8 mouse cellular contexts compared by ENCODE assay signal in genomic region chr11:80183054-80183704, GRCm38 (mm10). TPM values are rescaled to one million over a fixed set of nuclear protein-coding genes. Genes with fewer than 3 reads are reported as not detected.
A peak's percentile ranks its signal among the peaks of the same experiment; 100 is the strongest.
DNase-seq lines count a peak whose midpoint lies in the region; ATAC-seq and TF ChIP-seq lines count a peak whose summit lies in the region.
"Not testable (repeated sequence)": the region's sequence is repeated elsewhere in the genome, so short reads cannot be mapped to it uniquely, and the experiment has no call there.

No protein-coding gene starts in this region.

- H3K27me3 ChIP-seq in CH12.LX (replicated peaks); embryonic facial prominence, embryonic 11.5 days (ENCODE audit: control insufficient read depth, insufficient read depth, low read length); hindbrain, embryonic 11.5 days (ENCODE audit: control insufficient read depth, insufficient read depth, low read length); kidney, embryonic 16.5 days (ENCODE audit: insufficient read depth, low read length); liver, embryonic 16.5 days (ENCODE audit: control insufficient read depth, insufficient read depth, low read depth, low read length); midbrain, embryonic 14.5 days (ENCODE audit: control insufficient read depth, insufficient read depth, low read length); splenic B cell, adult 2 months (ENCODE audit: control insufficient read depth, insufficient read depth, low read length, poor library complexity, severe bottlenecking): not testable (repeated sequence)

- TF ChIP-seq EP300 in CH12.LX (IDR thresholded peaks at IDR 0.05; ENCODE audit: low read length) = not testable (repeated sequence)

- TF ChIP-seq POLR2A in CH12.LX (IDR thresholded peaks at IDR 0.05; ENCODE audit: low read depth, low read length) = not testable (repeated sequence)

- H3K4me2 ChIP-seq in CH12.LX (ENCODE audit: insufficient read depth, low read depth, poor library complexity, severe bottlenecking) = peak overlapping the region; percentile 60
- H3K4me2 ChIP-seq in embryonic facial prominence, embryonic 11.5 days (ENCODE audit: low read depth, low read length) = peak overlapping the region; percentile 72
- peak overlapping the region; percentile 42 for H3K4me2 ChIP-seq in hindbrain, embryonic 11.5 days (replicated peaks; ENCODE audit: low read depth, low read length)
- peak overlapping the region; percentile 68 for H3K4me2 ChIP-seq in kidney, embryonic 16.5 days (replicated peaks; ENCODE audit: low read depth, low read length)
- H3K4me2 ChIP-seq in liver, embryonic 16.5 days (ENCODE audit: low read depth, low read length) = peak overlapping the region; percentile 66
- peak overlapping the region; percentile 60 for H3K4me2 ChIP-seq in midbrain, embryonic 14.5 days (ENCODE audit: low read length)

- H3K9ac ChIP-seq in CH12.LX (ENCODE audit: insufficient read depth, low read depth) = peak overlapping the region; percentile 35; the same call in 1 of the 2 replicates
- H3K9ac ChIP-seq in embryonic facial prominence, embryonic 11.5 days (replicated peaks; ENCODE audit: low read length) = peak overlapping the region; percentile 77
- peak overlapping the region; percentile 46 for H3K9ac ChIP-seq in hindbrain, embryonic 11.5 days (ENCODE audit: low read depth, low read length)
- peak overlapping the region; percentile 92 for H3K9ac ChIP-seq in kidney, embryonic 16.5 days (replicated peaks; ENCODE audit: low read length)
- H3K9ac ChIP-seq in liver, embryonic 16.5 days (ENCODE audit: low read depth, low read length) = peak overlapping the region; percentile 76
- peak overlapping the region; percentile 58 for H3K9ac ChIP-seq in midbrain, embryonic 14.5 days (replicated peaks; ENCODE audit: low read length)

- H3K4me3 ChIP-seq in CH12.LX (replicated peaks in 1 of 3; ENCODE audit: low read depth in 2 of 3, low read length in 2 of 3, poor library complexity in 1 of 3) = peak overlapping the region; percentile 81 to 96 (median 93)
- peak overlapping the region; percentile 59 for H3K4me3 ChIP-seq in embryonic facial prominence, embryonic 11.5 days (ENCODE audit: low read depth, low read length)
- peak overlapping the region; percentile 42 for H3K4me3 ChIP-seq in hindbrain, embryonic 11.5 days (ENCODE audit: low read depth, low read length)
- H3K4me3 ChIP-seq in kidney, embryonic 16.5 days (ENCODE audit: low read length) = peak overlapping the region; percentile 79
- peak overlapping the region; percentile 76 for H3K4me3 ChIP-seq in liver, embryonic 16.5 days (ENCODE audit: low read depth, low read length)
- H3K4me3 ChIP-seq in midbrain, embryonic 14.5 days (replicated peaks; ENCODE audit: low read depth, low read length) = peak overlapping the region; percentile 42

- dilution Hi-C loops in CH12.LX (cut with MboI; ENCODE audit: extremely low pct_ligation_motif_present, extremely low pct_unique_long_range_greater_than_20kb, low sequenced_read_pairs) = not testable (repeated sequence)

- H3K4me1 ChIP-seq in CH12.LX (ENCODE audit: control insufficient read depth in 1 of 2, insufficient read depth in 2 of 2) = peaks cover 0 to 31% of the 10 kb centered on the region in 2 experiments; a peak in 2 of 4 replicates
- not testable (repeated sequence) for H3K4me1 ChIP-seq in embryonic facial prominence, embryonic 11.5 days (ENCODE audit: control insufficient read depth, insufficient read depth, low read length); hindbrain, embryonic 11.5 days (replicated peaks; ENCODE audit: control insufficient read depth, insufficient read depth, low read length); kidney, embryonic 16.5 days (ENCODE audit: insufficient read depth, low read length); liver, embryonic 16.5 days (ENCODE audit: control insufficient read depth, low read depth, low read length); midbrain, embryonic 14.5 days (ENCODE audit: control insufficient read depth, insufficient read depth, low read length)

- not testable (repeated sequence) for TF ChIP-seq RAD21 in CH12.LX (IDR thresholded peaks at IDR 0.05; ENCODE audit: low read depth, low read length)

- in situ Hi-C loops in CH12.LX (cut with MboI; ENCODE audit: low pct_ligation_motif_present, low pct_unique_long_range_greater_than_20kb, low sequenced_read_pairs) = not testable (repeated sequence)

- peak overlapping the region; percentile 15; the same call in 1 of the 2 replicates for H3K27ac ChIP-seq in CH12.LX (ENCODE audit: insufficient read depth, low read depth)
- H3K27ac ChIP-seq in embryonic facial prominence, embryonic 11.5 days (replicated peaks; ENCODE audit: low read depth, low read length); hindbrain, embryonic 11.5 days (ENCODE audit: low read depth, low read length); midbrain, embryonic 14.5 days (replicated peaks; ENCODE audit: low read depth, low read length): not testable (repeated sequence)
- H3K27ac ChIP-seq in kidney, embryonic 16.5 days (ENCODE audit: low read length) = peak overlapping the region; percentile 91
- peak overlapping the region; percentile 41; the same call in 1 of the 2 replicates for H3K27ac ChIP-seq in liver, embryonic 16.5 days (ENCODE audit: low read length)

- not testable (repeated sequence) for H3K79me2 ChIP-seq in CH12.LX (replicated peaks; ENCODE audit: control insufficient read depth, extremely low read depth, insufficient read depth, poor library complexity, severe bottlenecking)

- H3K36me3 ChIP-seq in CH12.LX (replicated peaks in 1 of 2; ENCODE audit: control insufficient read depth in 1 of 2, insufficient read depth in 1 of 2, low read length in 1 of 2) = peaks cover 5 to 11% of the 10 kb centered on the region in 2 experiments
- not testable (repeated sequence) for H3K36me3 ChIP-seq in embryonic facial prominence, embryonic 11.5 days (replicated peaks; ENCODE audit: control insufficient read depth, insufficient read depth, low read depth, low read length); hindbrain, embryonic 11.5 days (ENCODE audit: control insufficient read depth, insufficient read depth, low read length); kidney, embryonic 16.5 days (ENCODE audit: insufficient read depth, low read length); liver, embryonic 16.5 days (ENCODE audit: control insufficient read depth, insufficient read depth); midbrain, embryonic 14.5 days (ENCODE audit: control insufficient read depth, insufficient read depth, low read length); splenic B cell, adult 2 months (ENCODE audit: control insufficient read depth, insufficient read depth, low read length, poor library complexity, severe bottlenecking)

- WGBS in embryonic facial prominence, embryonic 11.5 days = 42% methylated on average over 12 of the region's 12 CpGs
- 48% methylated on average over 12 of the region's 12 CpGs for WGBS in hindbrain, embryonic 11.5 days
- 40% methylated on average over 12 of the region's 12 CpGs for WGBS in kidney, embryonic 16.5 days
- WGBS in liver, embryonic 16.5 days (ENCODE audit: insufficient replicate concordance) = 34% methylated on average over 12 of the region's 12 CpGs
- 43% methylated on average over 12 of the region's 12 CpGs for WGBS in midbrain, embryonic 14.5 days

- DNase-seq in CH12.LX (ENCODE audit: extremely low read depth) = peak; percentile 82
- DNase-seq in embryonic facial prominence, embryonic 11.5 days (ENCODE audit: low spot score) = peak; percentile 50
- DNase-seq in hindbrain, embryonic 11.5 days (ENCODE audit: low spot score); midbrain, embryonic 14.5 days: not testable (repeated sequence)
- DNase-seq in splenic B cell, adult 2 months (ENCODE audit: low read depth, low spot score) = peak; percentile 25

- ATAC-seq in embryonic facial prominence, embryonic 11.5 days (replicated peaks; ENCODE audit: insufficient number of reproducible peaks, low FRiP score, low TSS enrichment, low read depth); hindbrain, embryonic 11.5 days (ENCODE audit: low FRiP score); midbrain, embryonic 14.5 days (ENCODE audit: low FRiP score, low TSS enrichment): not testable (repeated sequence)
- 0 out of 2 replicates have a peak, but pooled peaks have one; percentile 57 for ATAC-seq in frontal cortex, adult (ENCODE audit: low TSS enrichment)
- peak; percentile 76; the same call in 1 of the 2 replicates for ATAC-seq in kidney, embryonic 16.5 days (ENCODE audit: low FRiP score, low TSS enrichment)
- ATAC-seq in liver, embryonic 16.5 days (ENCODE audit: low read depth) = peak; percentile 67

- TF ChIP-seq CTCF in CH12.LX (conservative IDR thresholded peaks at IDR 0.05 in 1 of 2, IDR thresholded peaks at IDR 0.05 in 1 of 2; ENCODE audit: low read depth in 2 of 2, low read length in 2 of 2) = peak in 1 of 2 experiments; percentile 54; a peak in 2 of 4 replicates

- H3K9me3 ChIP-seq in CH12.LX (replicated peaks; ENCODE audit: low read length); embryonic facial prominence, embryonic 11.5 days (replicated peaks; ENCODE audit: control insufficient read depth, low read length); hindbrain, embryonic 11.5 days (ENCODE audit: control insufficient read depth, low read length); kidney, embryonic 16.5 days (ENCODE audit: low read length); liver, embryonic 16.5 days (replicated peaks; ENCODE audit: control insufficient read depth, low read length); midbrain, embryonic 14.5 days (ENCODE audit: control insufficient read depth, low read length): not testable (repeated sequence)

RNA-seq across cellular contexts. Expression of gene Rnf135, which starts 0.5 kb away (rescaled TPM):
- total RNA-seq in CH12.LX (2012; rRNA removed) (11.7 and 12.4 TPM in 2 replicates), CH12.LX (2014; rRNA removed) (10.9 and 11.1 TPM in 2 replicates)
- polyA plus RNA-seq in CH12.LX (2012; ENCODE audit: insufficient read length, low read depth) = 9.6 and 11.3 TPM in 2 replicates
- polyA plus RNA-seq in embryonic facial prominence, embryonic 11.5 days (2014; fragmentation: Nextera tagmentation; extraction: Ambion mirVana) = 4.5 and 6.0 TPM in 2 replicates
- 3.3 and 3.8 TPM in 2 replicates for polyA plus RNA-seq in hindbrain, embryonic 11.5 days (2014; fragmentation: Nextera tagmentation; extraction: Ambion mirVana)
- polyA plus RNA-seq in kidney, embryonic 16.5 days (2015; fragmentation: Nextera tagmentation; extraction: Ambion mirVana) = 12.9 and 14.0 TPM in 2 replicates
- 4.8 and 5.4 TPM in 2 replicates for polyA plus RNA-seq in liver, embryonic 16.5 days (2015; fragmentation: Nextera tagmentation; extraction: Ambion mirVana)
- polyA plus RNA-seq in midbrain, embryonic 14.5 days (2014; fragmentation: Nextera tagmentation; extraction: Ambion mirVana) = 1.5 and 3.0 TPM in 2 replicates

RNA-seq across cellular contexts. Expression of gene Rhot1, which starts 25.6 kb away (rescaled TPM):
- 33.1 and 36.3 TPM in 2 replicates for total RNA-seq in CH12.LX (2012; rRNA removed)
- total RNA-seq in CH12.LX (2014; rRNA removed) = 73.3 and 83.5 TPM in 2 replicates
- polyA plus RNA-seq in CH12.LX (2012; ENCODE audit: insufficient read length, low read depth) = 55.3 and 61.0 TPM in 2 replicates
- 70.2 and 73.1 TPM in 2 replicates for polyA plus RNA-seq in embryonic facial prominence, embryonic 11.5 days (2014; fragmentation: Nextera tagmentation; extraction: Ambion mirVana)
- 73.8 and 74.9 TPM in 2 replicates for polyA plus RNA-seq in hindbrain, embryonic 11.5 days (2014; fragmentation: Nextera tagmentation; extraction: Ambion mirVana)
- polyA plus RNA-seq in kidney, embryonic 16.5 days (2015; fragmentation: Nextera tagmentation; extraction: Ambion mirVana) = 57.6 and 60.4 TPM in 2 replicates
- polyA plus RNA-seq in liver, embryonic 16.5 days (2015; fragmentation: Nextera tagmentation; extraction: Ambion mirVana) = 19.6 and 20.2 TPM in 2 replicates
- 67.9 and 86.3 TPM in 2 replicates for polyA plus RNA-seq in midbrain, embryonic 14.5 days (2014; fragmentation: Nextera tagmentation; extraction: Ambion mirVana)

RNA-seq across cellular contexts. Expression of gene Adap2, which starts 29.3 kb away (rescaled TPM):
- total RNA-seq in CH12.LX (2012; rRNA removed) (not detected in 2 replicates), CH12.LX (2014; rRNA removed) (0.12 TPM in 1 of 2 replicates, not detected in the other)
- 0.49 and 0.86 TPM in 2 replicates for polyA plus RNA-seq in CH12.LX (2012; ENCODE audit: insufficient read length, low read depth)
- 0.60 and 0.88 TPM in 2 replicates for polyA plus RNA-seq in embryonic facial prominence, embryonic 11.5 days (2014; fragmentation: Nextera tagmentation; extraction: Ambion mirVana)
- polyA plus RNA-seq in hindbrain, embryonic 11.5 days (2014; fragmentation: Nextera tagmentation; extraction: Ambion mirVana) = 1.1 and 1.4 TPM in 2 replicates
- 3.1 and 3.6 TPM in 2 replicates for polyA plus RNA-seq in kidney, embryonic 16.5 days (2015; fragmentation: Nextera tagmentation; extraction: Ambion mirVana)
- 7.0 and 7.3 TPM in 2 replicates for polyA plus RNA-seq in liver, embryonic 16.5 days (2015; fragmentation: Nextera tagmentation; extraction: Ambion mirVana)
- 2.2 and 3.2 TPM in 2 replicates for polyA plus RNA-seq in midbrain, embryonic 14.5 days (2014; fragmentation: Nextera tagmentation; extraction: Ambion mirVana)

RNA-seq across cellular contexts. Expression of gene Tefm, which starts 41.2 kb away (rescaled TPM):
- total RNA-seq in CH12.LX (2012; rRNA removed) = 34.4 and 36.6 TPM in 2 replicates
- 70.2 and 76.1 TPM in 2 replicates for total RNA-seq in CH12.LX (2014; rRNA removed)
- 42.1 and 43.9 TPM in 2 replicates for polyA plus RNA-seq in CH12.LX (2012; ENCODE audit: insufficient read length, low read depth)
- 28.4 and 29.6 TPM in 2 replicates for polyA plus RNA-seq in embryonic facial prominence, embryonic 11.5 days (2014; fragmentation: Nextera tagmentation; extraction: Ambion mirVana)
- polyA plus RNA-seq in hindbrain, embryonic 11.5 days (2014; fragmentation: Nextera tagmentation; extraction: Ambion mirVana) = 29.4 and 34.6 TPM in 2 replicates
- 35.0 and 39.0 TPM in 2 replicates for polyA plus RNA-seq in kidney, embryonic 16.5 days (2015; fragmentation: Nextera tagmentation; extraction: Ambion mirVana)
- polyA plus RNA-seq in liver, embryonic 16.5 days (2015; fragmentation: Nextera tagmentation; extraction: Ambion mirVana) = 11.4 and 13.4 TPM in 2 replicates
- polyA plus RNA-seq in midbrain, embryonic 14.5 days (2014; fragmentation: Nextera tagmentation; extraction: Ambion mirVana) = 24.0 and 25.4 TPM in 2 replicates

Comparison
In these comparisons a context has a peak if more than half of its experiments do, and no peak if none do; other contexts are left out.
1. H3K4me3 ChIP-seq: peak in every context shown above with its lines; median percentile 93 in CH12.LX; 79 in kidney, embryonic 16.5 days; 76 in liver, embryonic 16.5 days; 59 in embryonic facial prominence, embryonic 11.5 days; 42 in hindbrain, embryonic 11.5 days; 42 in midbrain, embryonic 14.5 days.
2. H3K9ac ChIP-seq: peak in every context shown above with its lines; median percentile 92 in kidney, embryonic 16.5 days; 77 in embryonic facial prominence, embryonic 11.5 days; 76 in liver, embryonic 16.5 days; 58 in midbrain, embryonic 14.5 days; 46 in hindbrain, embryonic 11.5 days; 35 in CH12.LX.